Mouse (Mus musculus) thymus, adult 2 months (tissue): ENCODE data around the gene Olfr1480.

Experiments used
- CTCF ChIP-seq: fragments of 200-500 bp; IDR thresholded peaks from 2 replicates; pipeline ENCODE4 v1.5.1; 2012; ENCODE audit warnings: mild to moderate bottlenecking, control low read depth, low read length, moderate library complexity, borderline replicate concordance; ENCODE audit not compliant: control insufficient read depth, poor library complexity, insufficient read depth; ENCODE audit errors: extremely low read depth
- POLR2A ChIP-seq: fragments of 200-500 bp; IDR thresholded peaks from 2 replicates; pipeline ENCODE4 v1.6.1; 2012; ENCODE audit warnings: mild to moderate bottlenecking, low read length, control low read depth, moderate library complexity; ENCODE audit not compliant: control insufficient read depth, poor library complexity, insufficient read depth; ENCODE audit errors: extremely low read depth

- TF ChIP-seq POLR2A, result no peak
- no peak for TF ChIP-seq CTCF
These were observed at the start of gene Olfr1480 for GRCm38 (mm10) chr19:13527613-13528012.
